Mouse (Mus musculus) spleen, postnatal 14 days (tissue): ENCODE measurements around the gene Eif4g3.
"Not testable (repeated sequence)": the region's sequence is repeated elsewhere in the genome, so short reads cannot be mapped to it uniquely, and the experiment has no call there.

Experiments used
- DNase-seq, 2 experiments: peaks; one replicate each; pipeline ENCODE4 v3.0.0; 2021 to 2022; ENCODE audit warnings: low spot score in 2 of 2

Eif4g3 gene

GRCm38 (mm10) chr4:138023403-138024100, 30.7 kb downstream of the Eif4g3 start:
- no peak for DNase-seq

- DNase-seq = no peak
Measured at GRCm38 (mm10) chr4:138029168-138029567, 36.3 kb downstream of the Eif4g3 start.

GRCm38 (mm10) chr4:138031828-138032227, 39.0 kb downstream of the Eif4g3 start:
- no peak for DNase-seq

- no peak for DNase-seq
Measured at GRCm38 (mm10) chr4:138033871-138034270, 41.0 kb downstream of the Eif4g3 start.

- no peak for DNase-seq
Measured at GRCm38 (mm10) chr4:138035435-138036120, 42.8 kb downstream of the Eif4g3 start.

- DNase-seq = no peak
Measured at GRCm38 (mm10) chr4:138037110-138037509, 44.3 kb downstream of the Eif4g3 start.

- no peak for DNase-seq
Measured at GRCm38 (mm10) chr4:138037896-138038295, 45.1 kb downstream of the Eif4g3 start.

- no peak for DNase-seq
Measured at GRCm38 (mm10) chr4:138038365-138039274, 45.8 kb downstream of the Eif4g3 start.

GRCm38 (mm10) chr4:138039275-138039651, 46.4 kb downstream of the Eif4g3 start:
- no peak for DNase-seq

GRCm38 (mm10) chr4:138040589-138040988, 47.8 kb downstream of the Eif4g3 start:
- DNase-seq = no peak

GRCm38 (mm10) chr4:138041566-138042256, 48.9 kb downstream of the Eif4g3 start:
- no peak for DNase-seq

- DNase-seq = no peak
Measured at GRCm38 (mm10) chr4:138042257-138042589, 49.4 kb downstream of the Eif4g3 start.

GRCm38 (mm10) chr4:138042625-138043024, 49.8 kb downstream of the Eif4g3 start:
- no peak for DNase-seq

- DNase-seq = no peak
Measured at GRCm38 (mm10) chr4:138044841-138045500, 52.1 kb downstream of the Eif4g3 start.

- no peak for DNase-seq
Measured at GRCm38 (mm10) chr4:138045809-138046208, 53.0 kb downstream of the Eif4g3 start.

GRCm38 (mm10) chr4:138046371-138046770, 53.5 kb downstream of the Eif4g3 start:
- no peak for DNase-seq

- DNase-seq = no peak
Measured at GRCm38 (mm10) chr4:138049547-138049946, 56.7 kb downstream of the Eif4g3 start.

GRCm38 (mm10) chr4:138051488-138051887, 58.7 kb downstream of the Eif4g3 start:
- no peak for DNase-seq

GRCm38 (mm10) chr4:138056658-138057057, 63.8 kb downstream of the Eif4g3 start:
- no peak for DNase-seq

- not testable (repeated sequence) for DNase-seq
Measured at GRCm38 (mm10) chr4:138057196-138057754, 64.5 kb downstream of the Eif4g3 start.

- DNase-seq = no peak
Measured at GRCm38 (mm10) chr4:138061161-138061560, 68.3 kb downstream of the Eif4g3 start.
